In genomic region chr16:78376745-78377570, GRCm38 (mm10) we compare ENCODE assay signal across 8 mouse cellular contexts. TPM values are rescaled to one million over a fixed set of nuclear protein-coding genes. Genes with fewer than 3 reads are reported as not detected.
DNase-seq lines count a peak whose midpoint lies in the region; ATAC-seq lines count a peak whose summit lies in the region.

TSS of gene Btg3 (minus strand) at chr16:78377192.

- ATAC-seq in erythroblast, adult 5-6 weeks (replicated peaks; ENCODE audit: low FRiP score, poor library complexity, severe bottlenecking), result peak; percentile 93
- ATAC-seq in kidney, embryonic 15.5 days (replicated peaks; ENCODE audit: low FRiP score), result peak; percentile 98
- ATAC-seq in monocyte, adult 5-6 weeks (replicated peaks; ENCODE audit: insufficient number of reproducible peaks, low FRiP score, low TSS enrichment, poor library complexity, severe bottlenecking), result peak; percentile 85

- peaks cover 18% of the 10 kb centered on the region for H3K4me1 ChIP-seq in heart, embryonic 10.5 days
- H3K4me1 ChIP-seq in kidney, embryonic 15.5 days, result peaks cover 17% of the 10 kb centered on the region

- peak within 1 kb of the TSS; percentile 87 for H3K4me2 ChIP-seq in kidney, embryonic 15.5 days

- peak within 1 kb of the TSS; percentile 93 for H3K9ac ChIP-seq in kidney, embryonic 15.5 days

- H3K27ac ChIP-seq in heart, embryonic 10.5 days, result peak within 1 kb of the TSS; percentile 99
- H3K27ac ChIP-seq in kidney, embryonic 15.5 days, result peak within 1 kb of the TSS; percentile 85

- H3K36me3 ChIP-seq in heart, embryonic 10.5 days, result peaks cover 11% of the 10 kb centered on the region
- H3K36me3 ChIP-seq in kidney, embryonic 15.5 days, result peaks cover 11% of the 10 kb centered on the region; the same call in 1 of the 2 replicates

- WGBS in heart, embryonic 10.5 days, result under 1% methylated on average over 55 of the region's 57 CpGs
- WGBS in kidney, embryonic 15.5 days, result 2% methylated on average over 57 of the region's 57 CpGs

- peak within 1 kb of the TSS; percentile 98 for H3K4me3 ChIP-seq in heart, embryonic 10.5 days
- H3K4me3 ChIP-seq in kidney, embryonic 15.5 days (replicated peaks), result peak within 1 kb of the TSS; percentile 94

- peak; percentile 90 to 93 for DNase-seq in B cell, adult 2 months
- DNase-seq in brain, adult 2 months (ENCODE audit: low read depth, low spot score), result peak; percentile 86
- DNase-seq in heart, embryonic 10.5 days (ENCODE audit: low spot score), result peak; percentile 94
- DNase-seq in liver, result peak; percentile 93
- DNase-seq in spleen, postnatal 4 days (ENCODE audit: low spot score in 2 of 2), result peak; percentile 88 to 95

- H3K9me3 ChIP-seq in heart, embryonic 10.5 days, result no peaks in the 10 kb centered on the region
- H3K9me3 ChIP-seq in kidney, embryonic 15.5 days (replicated peaks), result no peaks in the 10 kb centered on the region

- H3K27me3 ChIP-seq in heart, embryonic 10.5 days (ENCODE audit: insufficient read depth, poor library complexity, severe bottlenecking), result no peaks in the 10 kb centered on the region
- H3K27me3 ChIP-seq in kidney, embryonic 15.5 days, result no peaks in the 10 kb centered on the region

RNA-seq across cellular contexts. Expression of gene Btg3, which starts in this region (rescaled TPM):
- 23.1 and 27.8 TPM in 2 replicates for total RNA-seq in erythroblast, adult 5-6 weeks (2015; ENCODE audit: low replicate concordance)
- total RNA-seq in erythroblast, adult 5-6 weeks (2017; ENCODE audit: low replicate concordance), result 5.3 and 14.2 TPM in 2 replicates
- 76.6 and 93.9 TPM in 2 replicates for polyA plus RNA-seq in heart, embryonic 10.5 days (2016; fragmentation: Nextera tagmentation; extraction: Ambion mirVana)
- polyA plus RNA-seq in kidney, embryonic 15.5 days (2015; fragmentation: Nextera tagmentation; extraction: Ambion mirVana), result 52.0 and 56.8 TPM in 2 replicates
- 20.5 to 34.7 TPM (median 31.2 TPM) in 3 replicates for total RNA-seq in monocyte, adult 5-6 weeks (2017)

Comparison
In these comparisons a context has a peak if more than half of its experiments do, and no peak if none do; other contexts are left out.
1. Peak in every context shown above with its lines: DNase-seq, ATAC-seq, H3K4me3 ChIP-seq and H3K27ac ChIP-seq.